Mouse (Mus musculus): ENCODE data around the gene Lipe.

GRCm38 (mm10) chr7:25422286-25422841 lies 23.9 kb upstream of the Lipe start:
- TF ChIP-seq GATA1 (IDR thresholded peaks at IDR 0.05; ENCODE audit: borderline replicate concordance, low read length) (no peak), FLI1 (IDR thresholded peaks at IDR 0.05; ENCODE audit: low read length) (no peak)

Measured in megakaryocyte, embryonic 14.5 days (primary cell).